Mouse (Mus musculus) activated CD4-positive, CD25-positive, alpha-beta regulatory T cell, adult 4 months (primary cell): ENCODE results near the gene Fbxo4. TPM values are rescaled to one million over a fixed set of nuclear protein-coding genes. Genes with fewer than 3 reads are reported as not detected.

Source experiments
- ATAC-seq: one replicate; pipeline ENCODE4 v1.8.0; 2017
- polyA plus RNA-seq, 2 experiments: library from polyadenylated mRNA; unstranded; fragments of 100-300 nt; shearing (Covaris generic); gene quantifications; one replicate each; pipeline ENCODE4 v1.2.1; 2017

Gene Fbxo4
- polyA plus RNA-seq, 2 experiments from 2014 or later: 4.5 to 8.7 TPM

DNA sequence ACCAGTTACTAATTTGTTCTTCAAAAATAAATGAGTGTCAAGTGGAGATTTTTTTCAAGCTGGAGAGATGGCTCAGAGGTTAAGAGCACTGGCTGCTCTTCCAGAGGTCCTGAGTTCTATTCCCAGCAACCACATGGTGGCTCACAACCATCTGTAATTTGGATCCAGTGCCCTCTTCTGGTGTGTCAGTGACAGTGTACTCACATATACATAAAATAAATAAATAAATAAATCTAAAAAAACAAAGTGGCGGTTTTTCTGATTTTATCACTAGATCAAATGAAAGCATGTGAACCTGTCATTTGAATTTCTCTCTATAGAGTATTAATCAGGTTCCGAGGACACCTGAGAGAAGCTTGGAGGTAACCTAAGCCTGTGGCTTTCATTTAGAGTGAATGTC lies 1.1 kb downstream of the Fbxo4 start:
- ATAC-seq: no peak

- no peak for ATAC-seq
Observed at GRCm38 (mm10) chr15:3973300-3973699, 6.1 kb downstream of the Fbxo4 start.

GRCm38 (mm10) chr15:3970193-3970592 lies 9.2 kb downstream of the Fbxo4 start:
- no peak for ATAC-seq

- no peak for ATAC-seq
Observed at GRCm38 (mm10) chr15:3969743-3970142, 9.6 kb downstream of the Fbxo4 start.

DNA sequence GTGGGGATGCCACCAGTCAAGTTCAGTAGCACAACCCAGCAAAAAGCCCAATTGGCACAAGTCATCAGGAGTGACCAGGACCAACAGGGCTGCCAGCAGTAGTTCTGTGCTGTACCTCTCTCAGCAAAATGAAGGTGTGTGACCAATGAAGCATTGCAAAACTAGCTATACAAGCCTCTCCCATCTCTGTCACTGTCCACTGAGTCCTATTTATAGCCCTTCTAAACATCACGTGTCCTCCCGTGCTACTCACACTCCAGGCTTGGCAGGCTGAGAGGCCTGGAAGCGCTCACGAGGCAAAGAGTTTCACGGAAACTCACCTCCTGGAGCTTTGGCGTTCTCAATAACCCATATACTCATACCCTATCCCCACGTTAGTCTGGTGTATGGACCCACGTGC lies 17.1 kb downstream of the Fbxo4 start:
- no peak for ATAC-seq

DNA sequence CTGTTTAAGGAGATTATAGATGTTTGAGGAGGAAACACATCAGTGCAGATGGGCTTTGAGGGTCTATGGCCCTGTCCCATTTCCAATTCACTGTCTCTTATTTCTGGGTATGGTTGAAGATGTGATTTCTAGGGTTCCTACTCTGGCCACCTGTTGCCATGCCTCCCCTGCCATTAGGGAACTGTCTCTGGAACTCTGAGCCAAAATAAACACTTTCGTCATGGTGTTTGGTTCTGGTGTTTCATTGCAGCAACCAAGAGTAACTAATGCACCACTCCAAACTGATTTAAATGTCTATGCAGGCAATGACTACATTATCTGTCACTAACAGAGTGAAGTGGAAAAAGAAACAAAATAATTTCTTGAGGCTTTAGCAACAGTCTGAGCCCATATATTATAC lies 19.3 kb downstream of the Fbxo4 start:
- no peak for ATAC-seq

DNA sequence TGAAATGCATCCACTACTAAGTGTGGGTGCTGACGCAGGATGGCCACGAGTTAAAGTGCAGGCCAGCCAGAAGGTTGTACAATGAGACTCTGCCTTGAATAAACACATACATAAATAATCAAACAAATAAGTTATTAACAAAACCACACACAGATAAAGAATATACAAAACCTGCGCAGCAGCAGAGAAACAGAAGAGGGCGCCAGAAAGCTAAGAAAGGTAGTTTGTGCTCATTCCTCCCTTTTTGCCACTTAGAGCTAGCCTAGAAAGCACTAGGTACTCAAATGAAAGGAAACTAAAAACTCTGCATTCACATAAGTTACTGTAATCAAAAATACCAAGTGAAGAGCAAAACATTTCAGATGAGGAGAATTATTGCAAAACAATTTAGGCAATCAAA lies 21.4 kb downstream of the Fbxo4 start:
- ATAC-seq: peak; percentile 75

- no peak for ATAC-seq
Observed at GRCm38 (mm10) chr15:3954971-3955370, 24.4 kb downstream of the Fbxo4 start.

GRCm38 (mm10) chr15:3938132-3938531 lies 41.2 kb downstream of the Fbxo4 start:
- no peak for ATAC-seq

DNA sequence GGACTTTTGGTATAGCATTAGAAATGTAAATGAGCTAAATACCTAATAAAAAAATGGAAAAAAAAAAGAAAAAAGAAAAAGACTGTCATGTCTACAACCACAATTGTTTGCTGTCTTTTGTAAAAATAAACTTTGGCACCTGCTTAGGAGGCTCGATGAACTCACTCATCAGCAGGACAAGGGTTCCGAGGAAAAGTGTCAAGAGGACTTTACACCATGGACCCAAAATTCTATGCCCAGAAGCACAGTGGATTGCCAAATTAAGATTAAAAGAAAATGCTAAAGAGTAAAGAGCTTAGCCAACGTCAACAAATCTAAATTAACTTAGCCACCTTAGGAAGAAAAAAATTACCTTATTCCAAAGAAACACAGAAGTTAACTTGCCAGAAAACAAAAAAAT lies 43.3 kb downstream of the Fbxo4 start:
- no peak for ATAC-seq

DNA sequence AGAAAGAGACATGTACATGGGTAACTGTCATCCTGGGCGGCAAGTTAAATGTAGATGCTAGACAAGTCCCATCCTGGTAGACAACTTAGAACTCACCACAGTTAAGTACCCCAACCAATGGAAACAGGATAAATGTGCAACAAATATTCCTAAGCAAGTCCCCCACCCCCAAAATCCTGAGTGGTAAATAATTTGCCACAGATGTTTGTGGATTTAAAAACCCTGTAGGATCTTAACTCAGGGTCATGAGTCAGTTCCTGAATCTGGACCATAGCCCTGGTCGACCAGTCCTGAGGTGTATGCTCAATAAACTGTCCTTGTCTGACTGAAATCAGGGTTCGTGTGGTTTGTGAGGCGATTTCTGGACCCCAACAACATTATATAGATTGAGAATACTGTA lies 45.9 kb downstream of the Fbxo4 start:
- no peak for ATAC-seq

DNA sequence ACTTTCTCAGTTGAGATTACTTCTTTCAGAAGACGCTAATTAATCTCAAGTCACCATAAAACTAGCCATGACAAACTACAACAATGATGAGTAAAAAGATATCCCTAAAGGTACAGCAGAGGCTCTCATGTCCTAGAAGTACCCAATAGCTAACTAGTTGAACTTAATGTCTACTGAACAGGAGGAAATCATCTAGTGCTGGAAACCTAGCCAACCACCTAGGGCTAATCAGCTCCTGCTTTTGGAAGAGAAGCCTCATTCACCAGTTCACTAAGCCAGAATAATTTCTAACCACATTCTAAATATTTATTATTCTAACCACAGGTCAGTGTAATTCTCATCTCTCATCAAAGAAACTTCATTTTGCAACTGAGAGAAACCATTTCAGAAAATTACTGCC lies 47.4 kb downstream of the Fbxo4 start:
- no peak for ATAC-seq

Other genes starting within 250 kb of the Fbxo4 start
- 10 to 100 TPM; 26.7 to 29.1 TPM for gene AW549877, start 16.2 kb upstream of the Fbxo4 start, polyA plus RNA-seq
- gene Oxct1, start 46.8 kb upstream of the Fbxo4 start, polyA plus RNA-seq: 10 to 100 TPM; 76.3 to 80.9 TPM